Mouse (Mus musculus) urinary bladder, postnatal 4 days (tissue): ENCODE results near the gene Rapgef1.

Source experiments
- DNase-seq, 2 experiments: peaks; one replicate each; pipeline ENCODE4 v3.0.0; 2021 to 2022; ENCODE audit warnings: low spot score in 2 of 2

The Rapgef1 gene

GRCm38 (mm10) chr2:29619484-29620300 lies at the start of gene Rapgef1:
Gene Rapgef1 (plus strand): TSS chr2:29619720.
- DNase-seq = peak; percentile 84 to 86

GRCm38 (mm10) chr2:29571921-29572700 lies 47.4 kb upstream of the Rapgef1 start:
- no peak for DNase-seq

GRCm38 (mm10) chr2:29572811-29573427 lies 46.6 kb upstream of the Rapgef1 start:
- no peak for DNase-seq

- DNase-seq = peak; percentile 33 to 72
Measured at GRCm38 (mm10) chr2:29573591-29573990, 45.9 kb upstream of the Rapgef1 start.

GRCm38 (mm10) chr2:29574187-29574586 lies 45.3 kb upstream of the Rapgef1 start:
- no peak for DNase-seq

GRCm38 (mm10) chr2:29582415-29582814 lies 37.1 kb upstream of the Rapgef1 start:
- peak; percentile 67 to 80 for DNase-seq

GRCm38 (mm10) chr2:29586017-29586702 lies 33.4 kb upstream of the Rapgef1 start:
- no peak for DNase-seq

GRCm38 (mm10) chr2:29588006-29588405 lies 31.5 kb upstream of the Rapgef1 start:
- no peak for DNase-seq

- no peak for DNase-seq
Measured at GRCm38 (mm10) chr2:29589266-29589665, 30.3 kb upstream of the Rapgef1 start.

- DNase-seq = no peak
Measured at GRCm38 (mm10) chr2:29591626-29592025, 27.9 kb upstream of the Rapgef1 start.

GRCm38 (mm10) chr2:29592537-29592936 lies 27.0 kb upstream of the Rapgef1 start:
- DNase-seq = no peak

GRCm38 (mm10) chr2:29603930-29604329 lies 15.6 kb upstream of the Rapgef1 start:
- DNase-seq = peak; percentile 72 to 87

- no peak for DNase-seq
Measured at GRCm38 (mm10) chr2:29605591-29605990, 13.9 kb upstream of the Rapgef1 start.

- no peak for DNase-seq
Measured at GRCm38 (mm10) chr2:29606460-29606859, 13.1 kb upstream of the Rapgef1 start.

GRCm38 (mm10) chr2:29617341-29617740 lies 2.2 kb upstream of the Rapgef1 start:
- no peak for DNase-seq

GRCm38 (mm10) chr2:29618926-29619483 lies 515 bp upstream of the Rapgef1 start:
- DNase-seq = no peak

GRCm38 (mm10) chr2:29620301-29620827 lies 844 bp downstream of the Rapgef1 start:
- no peak for DNase-seq

GRCm38 (mm10) chr2:29621163-29621562 lies 1.6 kb downstream of the Rapgef1 start:
- no peak for DNase-seq

GRCm38 (mm10) chr2:29621636-29622035 lies 2.1 kb downstream of the Rapgef1 start:
- no peak for DNase-seq

- DNase-seq = no peak
Measured at GRCm38 (mm10) chr2:29622126-29623005, 2.8 kb downstream of the Rapgef1 start.
